Mouse (Mus musculus) thymus, adult 2 months (tissue): ENCODE data around the gene Gpat3. TPM values are rescaled to one million over a fixed set of nuclear protein-coding genes. Genes with fewer than 3 reads are reported as not detected.

Source experiments
- DNase-seq: peaks from one replicate; pipeline ENCODE4 v3.0.0; 2021
- H3K27ac ChIP-seq: fragments of 200-500 bp; 2 replicates; pipeline ENCODE4 v1.5.1; 2012; ENCODE audit warnings: low read length, control low read depth; ENCODE audit not compliant: control insufficient read depth, insufficient read depth
- H3K27me3 ChIP-seq: fragments of 200-500 bp; 2 replicates; pipeline ENCODE4 v1.6.1; 2012; ENCODE audit warnings: mild to moderate bottlenecking, low read length, moderate library complexity, mixed read lengths; ENCODE audit not compliant: control insufficient read depth, insufficient read depth
- H3K36me3 ChIP-seq: fragments of 200-500 bp; 2 replicates; pipeline ENCODE4 v1.6.1; 2012; ENCODE audit warnings: mild to moderate bottlenecking, low read length, moderate library complexity; ENCODE audit not compliant: control insufficient read depth, insufficient read depth
- H3K4me1 ChIP-seq: fragments of 200-500 bp; replicated peaks from 2 replicates; pipeline ENCODE4 v1.6.1; 2012; ENCODE audit warnings: low read length; ENCODE audit not compliant: control insufficient read depth, insufficient read depth
- H3K4me3 ChIP-seq: fragments of 200-500 bp; 2 replicates; pipeline ENCODE4 v1.5.1; 2012; ENCODE audit warnings: mild to moderate bottlenecking, low read length, control low read depth, moderate library complexity; ENCODE audit not compliant: control insufficient read depth, insufficient read depth
- CTCF ChIP-seq: fragments of 200-500 bp; IDR thresholded peaks from 2 replicates; pipeline ENCODE4 v1.5.1; 2012; ENCODE audit warnings: mild to moderate bottlenecking, control low read depth, low read length, moderate library complexity, borderline replicate concordance; ENCODE audit not compliant: control insufficient read depth, poor library complexity, insufficient read depth; ENCODE audit errors: extremely low read depth
- POLR2A ChIP-seq: fragments of 200-500 bp; IDR thresholded peaks from 2 replicates; pipeline ENCODE4 v1.6.1; 2012; ENCODE audit warnings: mild to moderate bottlenecking, low read length, control low read depth, moderate library complexity; ENCODE audit not compliant: control insufficient read depth, poor library complexity, insufficient read depth; ENCODE audit errors: extremely low read depth
- WGBS: fragments of 180-500 bp; shearing (Covaris S2); methylation state at CpG from one replicate; pipeline ENCODE4 v1.1.7; 2018; 5-methylcytosine and 5-hydroxymethylcytosine counted together
- polyA plus RNA-seq: library from polyadenylated mRNA; depleted of rRNA; stranded (reverse); fragments of >200 nt; gene quantifications from 2 replicates; pipeline ENCODE4 v1.2.3, GENCODE M21; 2012

Gene Gpat3
- polyA plus RNA-seq, 1 experiment = 1.6 TPM

- Histone ChIP-seq H3K4me1 (no peaks in the 10 kb centered on the region), H3K27me3 (no peaks in the 10 kb centered on the region), H3K27ac (no peak overlapping the region), H3K36me3 (no peaks in the 10 kb centered on the region), H3K4me3 (no peak overlapping the region)
- WGBS = 91% methylated on average over 10 of the region's 10 CpGs
- no peak for TF ChIP-seq CTCF
- TF ChIP-seq POLR2A = no peak
- no peak for DNase-seq
These were observed 50.7 kb downstream of the Gpat3 start for GRCm38 (mm10) chr5:100896199-100896598.

GRCm38 (mm10) chr5:100899745-100900489 lies 54.4 kb downstream of the Gpat3 start:
- WGBS = 95% methylated on average over 11 of the region's 11 CpGs
- no peak overlapping the region for H3K27ac ChIP-seq

GRCm38 (mm10) chr5:100901046-100901445 lies 55.5 kb downstream of the Gpat3 start:
- H3K27me3 ChIP-seq = no peaks in the 10 kb centered on the region
- H3K4me3 ChIP-seq = no peak overlapping the region
- WGBS = 91% methylated on average over 5 of the region's 5 CpGs
- no peak for DNase-seq
- no peak overlapping the region for H3K27ac ChIP-seq
- no peaks in the 10 kb centered on the region for H3K4me1 ChIP-seq
- no peaks in the 10 kb centered on the region for H3K36me3 ChIP-seq
- TF ChIP-seq POLR2A (no peak), CTCF (no peak)

More at GRCm38 (mm10) chr5:100899745-100900489, 54.4 kb downstream of the Gpat3 start:
- no peak for TF ChIP-seq CTCF
- no peaks in the 10 kb centered on the region for H3K36me3 ChIP-seq
- no peak overlapping the region for H3K4me3 ChIP-seq
- DNase-seq = no peak
- H3K27me3 ChIP-seq = no peaks in the 10 kb centered on the region
- no peaks in the 10 kb centered on the region for H3K4me1 ChIP-seq

- Histone ChIP-seq H3K27ac (no peak overlapping the region), H3K27me3 (no peaks in the 10 kb centered on the region), H3K36me3 (no peaks in the 10 kb centered on the region), H3K4me1 (peaks cover 24% of the 10 kb centered on the region), H3K4me3 (no peak overlapping the region)
- WGBS = 88% methylated on average over 7 of the region's 7 CpGs
- DNase-seq = no peak
- TF ChIP-seq POLR2A (no peak), CTCF (no peak)
These were observed 63.0 kb downstream of the Gpat3 start for GRCm38 (mm10) chr5:100908478-100908877.

GRCm38 (mm10) chr5:100908901-100909300 lies 63.4 kb downstream of the Gpat3 start:
- WGBS = 92% methylated on average over 10 of the region's 10 CpGs
- no peak overlapping the region for H3K4me3 ChIP-seq
- H3K4me1 ChIP-seq = peaks cover 24% of the 10 kb centered on the region
- no peaks in the 10 kb centered on the region for H3K27me3 ChIP-seq
- H3K36me3 ChIP-seq = no peaks in the 10 kb centered on the region
- DNase-seq = no peak
- TF ChIP-seq POLR2A = no peak
- TF ChIP-seq CTCF = no peak
- no peak overlapping the region for H3K27ac ChIP-seq

- no peak for TF ChIP-seq POLR2A
- no peak overlapping the region for H3K4me3 ChIP-seq
- H3K4me1 ChIP-seq = peaks cover 24% of the 10 kb centered on the region
- 86% methylated on average over 11 of the region's 11 CpGs for WGBS
- DNase-seq = no peak
- H3K36me3 ChIP-seq = no peaks in the 10 kb centered on the region
- H3K27ac ChIP-seq = no peak overlapping the region
- no peaks in the 10 kb centered on the region for H3K27me3 ChIP-seq
These were observed 64.2 kb downstream of the Gpat3 start for GRCm38 (mm10) chr5:100909691-100910090.
